Mouse (Mus musculus): ENCODE results near the gene Snx15. TPM values are rescaled to one million over a fixed set of nuclear protein-coding genes. Genes with fewer than 3 reads are reported as not detected.

The Snx15 gene
- polyA plus RNA-seq, 1 experiment from 2014 or later = 21.0 TPM

- H3K4me3 ChIP-seq = peak overlapping the region; percentile 90
- H3K27me3 ChIP-seq (replicated peaks) = no peaks in the 10 kb centered on the region
- H3K36me3 ChIP-seq = peaks cover 48% of the 10 kb centered on the region
- WGBS = 2% methylated on average over 8 of the region's 8 CpGs
- peak overlapping the region; percentile 92 for H3K4me2 ChIP-seq
- peak overlapping the region; percentile 94 for H3K9ac ChIP-seq
- peak overlapping the region; percentile 97 for H3K27ac ChIP-seq (replicated peaks)
- peaks cover 22% of the 10 kb centered on the region for H3K4me1 ChIP-seq
- no peak for ATAC-seq (ENCODE audit: extremely low read depth, insufficient number of reproducible peaks, low FRiP score, low TSS enrichment)
- H3K9me3 ChIP-seq = no peaks in the 10 kb centered on the region
These were observed 9.4 kb downstream of the Snx15 start for GRCm38 (mm10) chr19:6118677-6119185.

GRCm38 (mm10) chr19:6117986-6118676 lies 10.0 kb downstream of the Snx15 start, which contains the start of gene Sac3d1:
Gene Sac3d1 (minus strand): TSS chr19:6118650.
- peak; percentile 65; the same call in 1 of the 2 replicates for ATAC-seq (ENCODE audit: extremely low read depth, insufficient number of reproducible peaks, low FRiP score, low TSS enrichment)
- Histone ChIP-seq H3K36me3 (peaks cover 50% of the 10 kb centered on the region), H3K27ac (replicated peaks) (peak within 1 kb of the TSS; percentile 97), H3K27me3 (replicated peaks) (no peaks in the 10 kb centered on the region), H3K4me2 (peak within 1 kb of the TSS; percentile 92), H3K4me3 (peak within 1 kb of the TSS; percentile 90), H3K9me3 (no peaks in the 10 kb centered on the region), H3K4me1 (peaks cover 22% of the 10 kb centered on the region), H3K9ac (peak within 1 kb of the TSS; percentile 94)
- WGBS = under 1% methylated on average over 77 of the region's 77 CpGs

DNA sequence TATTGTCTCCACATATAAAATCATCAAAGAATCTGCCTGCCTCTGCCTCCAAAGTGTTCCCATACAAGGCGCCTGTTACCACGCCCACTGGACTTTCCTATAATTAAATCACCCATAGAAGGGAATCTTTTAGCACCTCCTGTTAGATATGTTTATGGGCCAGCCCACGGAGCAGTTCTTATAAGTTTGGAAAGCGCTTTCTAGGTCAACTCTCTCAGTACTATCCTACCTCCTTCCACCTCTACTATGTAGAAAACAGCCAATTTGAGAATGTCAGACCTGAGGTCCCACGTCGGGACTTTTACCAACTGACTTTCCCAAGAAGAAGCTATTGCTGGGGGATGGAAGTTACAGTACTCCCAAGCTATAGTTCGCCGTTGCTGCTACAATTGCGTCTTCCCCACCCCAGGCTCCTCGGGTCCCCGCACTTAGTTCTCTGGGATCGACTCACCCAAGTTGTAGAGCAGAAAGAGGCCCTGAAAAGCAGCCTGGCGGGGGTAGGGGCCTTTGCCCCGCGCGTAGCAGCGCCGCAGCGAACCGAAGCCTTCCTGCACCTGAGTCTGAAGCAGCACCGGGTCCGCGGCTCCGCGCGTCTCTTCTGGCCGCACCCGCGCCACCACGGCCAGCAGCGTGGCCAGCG lies 10.6 kb downstream of the Snx15 start:
- Histone ChIP-seq H3K9me3 (no peaks in the 10 kb centered on the region), H3K4me1 (peaks cover 22% of the 10 kb centered on the region), H3K36me3 (peaks cover 50% of the 10 kb centered on the region)

GRCm38 (mm10) chr19:6116113-6116850 lies 11.8 kb downstream of the Snx15 start:
- WGBS = 88% methylated on average over 15 of the region's 15 CpGs
- peak overlapping the region; percentile 90 for H3K4me3 ChIP-seq

More for the DNA sequence above, 10.6 kb downstream of the Snx15 start:
- H3K27me3 ChIP-seq (replicated peaks) = no peaks in the 10 kb centered on the region
- peak overlapping the region; percentile 92 for H3K4me2 ChIP-seq
- H3K4me3 ChIP-seq = peak overlapping the region; percentile 90
- H3K9ac ChIP-seq = peak overlapping the region; percentile 94
- 5% methylated on average over 32 of the region's 32 CpGs for WGBS
- peak overlapping the region; percentile 97 for H3K27ac ChIP-seq (replicated peaks)
- no peak; the same call in 1 of the 2 replicates for ATAC-seq (ENCODE audit: extremely low read depth, insufficient number of reproducible peaks, low FRiP score, low TSS enrichment)

GRCm38 (mm10) chr19:6113116-6113515 lies 15.0 kb downstream of the Snx15 start:
- H3K4me3 ChIP-seq = no peak overlapping the region
- WGBS = 54% methylated on average over 6 of the region's 6 CpGs

More at GRCm38 (mm10) chr19:6116113-6116850, 11.8 kb downstream of the Snx15 start:
- Histone ChIP-seq H3K4me1 (peaks cover 22% of the 10 kb centered on the region), H3K27me3 (replicated peaks) (no peaks in the 10 kb centered on the region), H3K4me2 (peak overlapping the region; percentile 92), H3K9me3 (no peaks in the 10 kb centered on the region), H3K36me3 (peaks cover 47% of the 10 kb centered on the region), H3K27ac (replicated peaks) (peak overlapping the region; percentile 17; the same call in 1 of the 2 replicates), H3K9ac (peak overlapping the region; percentile 94)
- ATAC-seq (ENCODE audit: extremely low read depth, insufficient number of reproducible peaks, low FRiP score, low TSS enrichment) = no peak

GRCm38 (mm10) chr19:6105586-6105985 lies 22.5 kb downstream of the Snx15 start, which contains the start of gene Naaladl1:
Gene Naaladl1 (plus strand): TSS chr19:6105782.
- Histone ChIP-seq H3K4me1 (no peaks in the 10 kb centered on the region), H3K4me2 (no peak within 1 kb of the TSS), H3K4me3 (no peak within 1 kb of the TSS), H3K9me3 (no peaks in the 10 kb centered on the region), H3K27ac (replicated peaks) (no peak within 1 kb of the TSS), H3K36me3 (no peaks in the 10 kb centered on the region), H3K27me3 (replicated peaks) (no peaks in the 10 kb centered on the region), H3K9ac (peak within 1 kb of the TSS; percentile 61)
- 85% methylated on average over 7 of the region's 7 CpGs for WGBS
- ATAC-seq (ENCODE audit: extremely low read depth, insufficient number of reproducible peaks, low FRiP score, low TSS enrichment) = no peak

More at GRCm38 (mm10) chr19:6113116-6113515, 15.0 kb downstream of the Snx15 start:
- H3K27me3 ChIP-seq (replicated peaks) = no peaks in the 10 kb centered on the region
- no peak overlapping the region for H3K27ac ChIP-seq (replicated peaks)
- H3K36me3 ChIP-seq = peaks cover 32% of the 10 kb centered on the region
- H3K4me1 ChIP-seq = peaks cover 16% of the 10 kb centered on the region
- no peak overlapping the region for H3K9ac ChIP-seq
- H3K9me3 ChIP-seq = no peaks in the 10 kb centered on the region
- ATAC-seq (ENCODE audit: extremely low read depth, insufficient number of reproducible peaks, low FRiP score, low TSS enrichment) = no peak
- H3K4me2 ChIP-seq = no peak overlapping the region

GRCm38 (mm10) chr19:6104476-6104875 lies 23.6 kb downstream of the Snx15 start:
- peak overlapping the region; percentile 61 for H3K9ac ChIP-seq
- no peaks in the 10 kb centered on the region for H3K9me3 ChIP-seq
- no peaks in the 10 kb centered on the region for H3K4me1 ChIP-seq
- no peak overlapping the region for H3K4me2 ChIP-seq
- H3K4me3 ChIP-seq = no peak overlapping the region
- H3K27me3 ChIP-seq (replicated peaks) = no peaks in the 10 kb centered on the region
- no peak overlapping the region for H3K27ac ChIP-seq (replicated peaks)
- ATAC-seq (ENCODE audit: extremely low read depth, insufficient number of reproducible peaks, low FRiP score, low TSS enrichment) = no peak
- WGBS = 53% methylated on average over 4 of the region's 4 CpGs
- H3K36me3 ChIP-seq = peaks cover 9% of the 10 kb centered on the region; the same call in 1 of the 2 replicates

GRCm38 (mm10) chr19:6102169-6102853 lies 25.8 kb downstream of the Snx15 start:
- 68% methylated on average over 6 of the region's 6 CpGs for WGBS
- ATAC-seq (ENCODE audit: extremely low read depth, insufficient number of reproducible peaks, low FRiP score, low TSS enrichment) = no peak
- H3K9ac ChIP-seq = no peak overlapping the region
- no peaks in the 10 kb centered on the region for H3K27me3 ChIP-seq (replicated peaks)
- peaks cover 18% of the 10 kb centered on the region for H3K36me3 ChIP-seq
- H3K4me2 ChIP-seq = no peak overlapping the region
- H3K9me3 ChIP-seq = no peaks in the 10 kb centered on the region
- H3K4me3 ChIP-seq = no peak overlapping the region
- H3K4me1 ChIP-seq = no peaks in the 10 kb centered on the region
- no peak overlapping the region for H3K27ac ChIP-seq (replicated peaks)

GRCm38 (mm10) chr19:6101186-6101585 lies 26.9 kb downstream of the Snx15 start:
- WGBS = 76% methylated on average over 6 of the region's 6 CpGs

GRCm38 (mm10) chr19:6097847-6098246 lies 30.3 kb downstream of the Snx15 start:
- ATAC-seq (ENCODE audit: extremely low read depth, insufficient number of reproducible peaks, low FRiP score, low TSS enrichment) = no peak
- Histone ChIP-seq H3K4me1 (no peaks in the 10 kb centered on the region), H3K9ac (no peak overlapping the region), H3K36me3 (peaks cover 48% of the 10 kb centered on the region), H3K4me2 (no peak overlapping the region), H3K4me3 (no peak overlapping the region), H3K9me3 (no peaks in the 10 kb centered on the region), H3K27ac (replicated peaks) (no peak overlapping the region), H3K27me3 (replicated peaks) (no peaks in the 10 kb centered on the region)
- WGBS = 82% methylated on average over 3 of the region's 3 CpGs

More at GRCm38 (mm10) chr19:6101186-6101585, 26.9 kb downstream of the Snx15 start:
- no peaks in the 10 kb centered on the region for H3K27me3 ChIP-seq (replicated peaks)
- H3K4me3 ChIP-seq = no peak overlapping the region
- H3K4me2 ChIP-seq = no peak overlapping the region
- H3K36me3 ChIP-seq = peaks cover 23% of the 10 kb centered on the region
- no peak overlapping the region for H3K9ac ChIP-seq
- H3K9me3 ChIP-seq = no peaks in the 10 kb centered on the region
- no peaks in the 10 kb centered on the region for H3K4me1 ChIP-seq
- no peak for ATAC-seq (ENCODE audit: extremely low read depth, insufficient number of reproducible peaks, low FRiP score, low TSS enrichment)
- H3K27ac ChIP-seq (replicated peaks) = no peak overlapping the region

Measured in heart, embryonic 13.5 days (tissue).